Mouse (Mus musculus) embryonic facial prominence, embryonic 15.5 days (tissue): ENCODE results near the gene Gse1. TPM values are rescaled to one million over a fixed set of nuclear protein-coding genes. Genes with fewer than 3 reads are reported as not detected.

Experiments used
- ATAC-seq: fragments of 200-750 bp; cut with Nextera tagmentation; 2 replicates; pipeline ENCODE4 v1.8.0; 2017; ENCODE audit warnings: low read depth, moderate TSS enrichment; ENCODE audit not compliant: insufficient number of reproducible peaks, low FRiP score, low TSS enrichment
- H3K27ac ChIP-seq: fragments of 300-500 bp; sonication (generic); replicated peaks from 2 replicates; pipeline ENCODE4 v1.5.1; 2015; ENCODE audit warnings: mild to moderate bottlenecking, inconsistent platforms
- H3K27me3 ChIP-seq: fragments of 300-500 bp; sonication (generic); 2 replicates; pipeline ENCODE4 v1.6.1; 2015; ENCODE audit warnings: inconsistent platforms
- H3K36me3 ChIP-seq: fragments of 300-500 bp; sonication (generic); 2 replicates; pipeline ENCODE4 v1.6.1; 2015; ENCODE audit warnings: mild to moderate bottlenecking, inconsistent platforms
- H3K4me1 ChIP-seq: fragments of 300-500 bp; sonication (generic); 2 replicates; pipeline ENCODE4 v1.6.1; 2015; ENCODE audit warnings: inconsistent platforms
- H3K4me2 ChIP-seq: fragments of 300-500 bp; sonication (generic); replicated peaks from 2 replicates; pipeline ENCODE4 v1.6.1; 2015; ENCODE audit warnings: mild to moderate bottlenecking, inconsistent platforms
- H3K4me3 ChIP-seq: fragments of 300-500 bp; sonication (generic); replicated peaks from 2 replicates; pipeline ENCODE4 v1.5.1; 2015; ENCODE audit warnings: mild to moderate bottlenecking, inconsistent platforms
- H3K9ac ChIP-seq: fragments of 300-500 bp; sonication (generic); 2 replicates; pipeline ENCODE4 v1.6.1; 2015; ENCODE audit warnings: inconsistent platforms
- H3K9me3 ChIP-seq: fragments of 300-500 bp; sonication (generic); replicated peaks from 2 replicates; pipeline ENCODE4 v1.6.1; 2016; ENCODE audit warnings: inconsistent platforms
- WGBS: fragments of 180-500 bp; shearing (Covaris S2); methylation state at CpG from one replicate; pipeline ENCODE4 v1.1.7; 2015; 5-methylcytosine and 5-hydroxymethylcytosine counted together
- polyA plus RNA-seq: library from polyadenylated mRNA; unstranded; fragments of >200 nt; fragmentation: Nextera tagmentation; extraction: Ambion mirVana; gene quantifications from 2 replicates; pipeline ENCODE4 v1.2.1, GENCODE M21; 2015

Gse1 gene
- polyA plus RNA-seq, 1 experiment from 2014 or later = 11.1 TPM

DNA sequence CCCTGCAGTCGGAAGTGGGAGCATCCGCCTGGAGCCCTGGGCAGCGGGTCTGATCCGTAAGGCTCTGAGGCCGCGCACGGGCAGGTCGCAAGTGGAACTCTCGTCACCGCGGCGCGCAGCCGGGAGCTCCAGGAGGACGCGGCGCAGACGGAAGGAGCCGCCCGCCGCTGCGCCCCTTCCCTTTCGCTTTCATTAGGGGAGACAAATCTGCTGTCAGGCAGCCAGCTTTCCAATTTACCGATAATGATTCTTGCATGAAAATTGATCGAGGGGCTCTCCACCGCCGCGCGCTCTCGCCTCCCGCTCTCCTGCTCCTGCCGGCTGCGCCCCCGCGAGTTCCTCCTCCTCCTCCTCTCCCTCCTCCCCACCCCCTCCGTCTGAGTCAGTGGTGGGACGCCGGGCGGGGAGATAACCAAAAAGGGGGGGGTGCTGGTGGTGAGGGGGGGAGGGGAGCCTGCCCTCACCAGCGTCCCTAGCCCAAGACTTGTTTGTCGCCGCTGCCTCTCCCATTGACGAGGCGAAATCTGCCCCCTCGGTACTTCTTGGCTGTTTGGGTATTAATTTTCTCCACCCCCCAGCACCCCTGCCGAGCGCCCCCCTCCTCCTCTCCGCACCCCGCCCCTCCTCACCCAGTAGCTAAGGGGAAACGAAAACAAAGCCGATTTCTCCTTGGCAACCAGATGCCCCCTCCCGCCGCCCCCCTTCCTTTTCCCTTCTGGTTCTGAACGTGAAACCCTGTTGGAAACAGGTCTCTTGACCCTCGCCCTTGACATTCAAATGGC lies 259.7 kb downstream of the Gse1 start:
- peaks cover 90% of the 10 kb centered on the region for H3K4me1 ChIP-seq
- ATAC-seq = peak; percentile 17; the same call in 1 of the 2 replicates
- peaks cover 7% of the 10 kb centered on the region; the same call in 1 of the 2 replicates for H3K27me3 ChIP-seq
- no peaks in the 10 kb centered on the region for H3K9me3 ChIP-seq
- H3K4me2 ChIP-seq = peak overlapping the region; percentile 98
- H3K9ac ChIP-seq = peak overlapping the region; percentile 51
- WGBS = under 1% methylated on average over 47 of the region's 55 CpGs
- no peaks in the 10 kb centered on the region for H3K36me3 ChIP-seq
- H3K4me3 ChIP-seq = peak overlapping the region; percentile 70
- H3K27ac ChIP-seq = peak overlapping the region; percentile 90

DNA sequence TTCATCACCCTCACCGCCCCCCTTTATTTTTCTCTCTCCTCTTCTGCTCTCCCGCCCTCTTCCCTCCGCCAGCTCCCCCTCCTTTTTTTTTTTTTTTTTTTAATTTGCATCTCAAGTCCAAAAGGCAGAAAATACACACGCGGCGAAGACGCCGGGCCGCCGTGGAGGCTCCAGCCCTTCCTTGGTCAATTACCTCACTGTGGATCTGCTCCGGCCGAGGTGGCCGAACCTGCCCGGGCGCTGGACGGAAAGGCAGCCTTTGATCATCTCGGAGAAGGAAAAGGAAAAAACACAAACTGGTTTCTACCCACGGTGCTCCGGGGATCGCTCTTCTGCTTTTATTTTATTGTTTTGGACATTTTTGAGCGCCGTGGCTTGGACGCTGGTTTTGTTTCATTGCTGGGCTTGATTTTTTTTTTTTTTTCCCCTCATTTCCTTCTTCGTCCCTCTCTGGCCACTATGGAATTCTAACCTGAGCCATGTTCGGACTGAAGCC lies 260.4 kb downstream of the Gse1 start:
- Histone ChIP-seq H3K4me2 (peak overlapping the region; percentile 98), H3K9me3 (no peaks in the 10 kb centered on the region), H3K27me3 (peaks cover 7% of the 10 kb centered on the region; the same call in 1 of the 2 replicates), H3K27ac (peak overlapping the region; percentile 90), H3K36me3 (no peaks in the 10 kb centered on the region), H3K9ac (peak overlapping the region; percentile 62), H3K4me1 (peaks cover 96% of the 10 kb centered on the region), H3K4me3 (peak overlapping the region; percentile 70)
- no peak for ATAC-seq
- WGBS = 0% methylated on average over 25 of the region's 25 CpGs

DNA sequence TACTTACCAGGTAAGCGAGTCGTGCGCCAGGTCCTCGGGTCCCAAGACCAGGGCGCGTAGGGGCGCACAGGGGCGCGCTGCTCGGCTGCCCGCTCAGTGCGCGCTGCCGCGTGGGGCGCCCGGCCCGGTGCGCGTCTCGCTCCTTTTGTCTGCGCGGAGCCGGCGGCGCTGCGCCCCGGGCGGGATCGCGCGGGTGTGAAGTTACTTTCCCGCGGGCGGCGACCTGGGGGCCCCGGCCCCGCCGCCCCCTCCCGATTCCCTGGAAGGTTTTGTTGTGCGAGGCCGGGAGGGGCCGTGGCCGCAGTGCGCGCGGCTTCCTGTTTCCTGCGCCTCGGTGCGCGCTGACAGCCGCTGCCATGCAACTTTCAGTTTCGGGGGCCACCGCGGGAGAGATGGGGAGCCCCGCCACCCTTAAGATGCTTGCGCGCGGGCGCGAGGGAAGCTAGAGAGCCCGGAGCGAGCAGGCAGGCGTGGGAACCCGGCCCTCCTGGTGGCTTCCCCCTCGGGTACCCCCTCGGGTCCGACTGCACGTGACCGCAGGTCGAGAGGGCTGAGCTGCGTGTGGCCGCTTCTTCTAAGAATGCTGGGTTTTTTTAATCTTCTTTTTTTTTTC lies 261.0 kb downstream of the Gse1 start:
- Histone ChIP-seq H3K9ac (peak overlapping the region; percentile 62), H3K4me3 (peak overlapping the region; percentile 70), H3K27ac (peak overlapping the region; percentile 90), H3K9me3 (no peaks in the 10 kb centered on the region), H3K4me1 (peaks cover 96% of the 10 kb centered on the region), H3K27me3 (peaks cover 7% of the 10 kb centered on the region; the same call in 1 of the 2 replicates), H3K36me3 (no peaks in the 10 kb centered on the region), H3K4me2 (peak overlapping the region; percentile 98)
- WGBS = under 1% methylated on average over 73 of the region's 73 CpGs
- no peak for ATAC-seq

DNA sequence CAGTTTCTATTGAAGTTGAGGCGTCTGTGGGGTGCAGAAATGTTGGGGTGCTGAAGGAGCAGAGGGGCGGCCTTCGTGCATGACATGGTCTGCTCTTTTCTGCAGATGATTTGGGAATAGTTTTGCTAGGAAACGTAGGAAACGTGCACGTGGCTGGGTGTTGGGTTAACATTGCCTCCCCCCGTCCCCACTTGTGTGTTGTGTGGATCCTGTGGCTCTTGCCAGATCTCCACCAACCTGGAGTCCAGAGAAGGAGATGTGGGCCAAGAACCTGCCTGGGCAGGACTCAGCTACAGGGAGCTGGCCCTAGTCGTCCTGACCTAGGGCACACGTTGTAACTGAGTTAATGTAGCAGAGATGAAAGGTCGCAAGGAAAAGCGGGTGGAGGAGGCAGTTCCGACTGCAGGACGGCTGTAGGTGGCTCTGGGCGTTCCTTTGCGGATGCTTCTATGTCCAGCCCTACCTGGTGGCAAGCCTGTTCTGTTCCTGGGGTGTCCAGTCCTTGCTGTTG lies 261.6 kb downstream of the Gse1 start:
- peaks cover 96% of the 10 kb centered on the region for H3K4me1 ChIP-seq
- H3K27me3 ChIP-seq = peaks cover 7% of the 10 kb centered on the region; the same call in 1 of the 2 replicates
- no peaks in the 10 kb centered on the region for H3K9me3 ChIP-seq
- peak overlapping the region; percentile 70 for H3K4me3 ChIP-seq
- WGBS = 20% methylated on average over 15 of the region's 15 CpGs
- H3K27ac ChIP-seq = peak overlapping the region; percentile 90; the same call in 1 of the 2 replicates
- H3K4me2 ChIP-seq = peak overlapping the region; percentile 98
- H3K36me3 ChIP-seq = no peaks in the 10 kb centered on the region
- peak overlapping the region; percentile 62 for H3K9ac ChIP-seq
- no peak for ATAC-seq

DNA sequence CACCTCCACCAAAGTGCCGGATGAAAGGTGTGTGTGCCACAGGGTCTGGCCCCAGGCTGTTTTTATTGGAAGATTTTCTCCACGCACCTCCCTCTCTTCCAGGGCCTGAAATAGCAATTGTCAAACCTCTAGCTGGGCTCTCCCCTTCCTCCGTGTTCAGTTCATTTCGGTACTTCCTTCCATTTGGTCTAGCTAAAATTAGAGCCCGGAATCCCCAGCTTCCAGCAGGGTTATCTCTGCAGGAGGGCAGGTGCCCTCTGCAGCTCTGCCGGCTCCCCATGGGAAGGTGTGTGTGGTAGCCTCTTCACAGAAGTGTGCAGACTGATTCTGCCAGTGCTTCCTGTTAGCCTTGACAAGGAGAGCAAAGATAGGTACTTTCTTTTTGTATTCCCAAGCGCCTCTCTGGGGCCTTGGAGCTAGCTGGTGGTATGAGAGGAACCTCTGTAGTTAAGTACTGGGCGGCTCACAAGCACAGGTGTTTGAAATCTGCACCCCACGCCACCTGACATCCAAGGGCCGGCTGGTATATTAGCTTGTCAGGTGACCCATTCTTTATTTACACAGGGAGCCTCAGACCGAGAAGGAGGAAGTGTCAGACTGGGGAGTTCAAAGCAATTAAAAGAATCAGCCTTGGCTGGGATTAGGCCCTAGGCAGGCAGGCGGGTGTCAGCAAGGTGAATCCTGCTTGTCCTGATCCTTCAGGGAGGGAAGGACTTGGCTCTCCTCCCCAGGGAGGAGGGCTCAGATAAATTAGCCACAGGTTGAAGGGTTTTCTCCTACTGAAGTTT lies 262.3 kb downstream of the Gse1 start:
- H3K9ac ChIP-seq = no peak overlapping the region
- H3K9me3 ChIP-seq = no peaks in the 10 kb centered on the region
- 40% methylated on average over 12 of the region's 12 CpGs for WGBS
- no peaks in the 10 kb centered on the region for H3K36me3 ChIP-seq
- no peak for ATAC-seq
- peaks cover 96% of the 10 kb centered on the region for H3K4me1 ChIP-seq
- peak overlapping the region; percentile 70 for H3K4me3 ChIP-seq
- H3K27me3 ChIP-seq = peaks cover 7% of the 10 kb centered on the region; the same call in 1 of the 2 replicates
- 0 out of 2 replicates have a peak overlapping the region, but pooled peaks have one; percentile 28 for H3K27ac ChIP-seq
- H3K4me2 ChIP-seq = peak overlapping the region; percentile 98

DNA sequence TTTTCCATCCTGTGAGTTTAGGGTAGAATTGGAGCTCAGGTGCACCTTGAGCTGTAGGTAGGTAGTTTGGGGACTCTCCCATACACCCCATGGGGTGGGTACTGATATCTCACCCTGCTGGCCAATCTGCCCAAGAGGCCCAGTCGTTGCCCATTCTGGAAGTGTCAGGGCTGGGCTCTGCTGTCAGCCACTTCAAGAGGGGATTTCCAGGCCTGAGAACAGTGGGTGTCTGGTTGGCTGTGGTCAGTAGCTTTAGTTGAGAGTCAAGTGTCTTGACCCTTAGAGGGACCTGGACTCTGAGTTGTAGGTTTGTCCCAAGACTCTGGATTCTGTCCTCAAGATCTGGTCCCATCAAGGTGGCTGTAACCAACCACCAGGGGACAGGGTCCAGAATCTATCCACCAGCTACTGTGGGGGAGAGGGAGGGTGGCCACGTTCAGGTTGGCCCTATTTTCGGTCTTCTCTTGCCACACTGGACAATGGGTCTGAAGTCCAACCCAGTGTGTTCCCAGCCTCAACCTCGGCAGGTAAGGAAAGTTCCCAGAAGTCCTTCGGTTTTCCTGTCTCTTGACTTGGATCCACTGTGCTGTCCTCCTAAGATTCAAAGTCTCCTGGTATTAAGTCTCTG lies 263.0 kb downstream of the Gse1 start:
- WGBS = 71% methylated on average over 5 of the region's 5 CpGs
- Histone ChIP-seq H3K36me3 (no peaks in the 10 kb centered on the region), H3K4me2 (peak overlapping the region; percentile 98), H3K9ac (no peak overlapping the region), H3K4me3 (peak overlapping the region; percentile 70), H3K27me3 (peaks cover 5% of the 10 kb centered on the region; the same call in 1 of the 2 replicates), H3K27ac (no peak overlapping the region), H3K9me3 (no peaks in the 10 kb centered on the region), H3K4me1 (peaks cover 91% of the 10 kb centered on the region)
- no peak for ATAC-seq

DNA sequence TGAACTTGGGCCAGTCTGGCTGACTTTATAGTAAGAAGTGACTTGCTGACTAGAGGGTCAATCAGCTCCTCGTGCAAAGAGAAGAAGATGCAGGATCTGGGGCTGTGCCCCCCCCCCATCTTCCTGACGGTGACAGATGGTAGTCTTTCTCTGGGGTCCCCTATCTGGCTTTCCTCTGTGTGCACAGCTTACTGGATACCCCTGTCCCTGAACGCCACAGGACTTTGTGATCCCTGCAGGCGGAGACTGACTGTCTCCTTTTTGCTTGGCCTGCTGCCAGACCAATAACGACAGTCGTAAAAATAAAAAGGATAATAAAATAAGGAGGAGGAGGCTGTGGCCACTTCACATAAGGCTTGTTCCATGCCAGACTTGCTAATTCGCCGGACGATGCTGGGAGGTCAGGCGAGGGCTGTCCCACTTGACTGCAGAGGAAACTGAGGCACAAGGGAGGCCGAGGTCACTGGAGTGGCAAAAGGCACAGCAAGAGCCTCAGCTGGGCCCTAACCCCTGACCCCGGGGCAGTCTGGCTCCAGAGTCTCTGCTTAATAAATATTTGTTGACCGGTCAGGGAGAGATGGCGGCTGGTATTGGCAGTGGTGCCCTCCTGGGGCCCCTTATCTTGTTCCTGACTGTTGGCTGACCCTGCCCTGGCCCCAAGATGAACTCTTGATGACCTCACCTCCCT lies 264.1 kb downstream of the Gse1 start:
- no peak overlapping the region for H3K4me2 ChIP-seq
- ATAC-seq = no peak
- H3K4me3 ChIP-seq = no peak overlapping the region
- no peak overlapping the region for H3K9ac ChIP-seq
- H3K27me3 ChIP-seq = no peaks in the 10 kb centered on the region; the same call in 1 of the 2 replicates
- H3K27ac ChIP-seq = no peak overlapping the region
- WGBS = 45% methylated on average over 14 of the region's 14 CpGs
- H3K36me3 ChIP-seq = no peaks in the 10 kb centered on the region
- H3K9me3 ChIP-seq = no peaks in the 10 kb centered on the region
- peaks cover 90% of the 10 kb centered on the region for H3K4me1 ChIP-seq

DNA sequence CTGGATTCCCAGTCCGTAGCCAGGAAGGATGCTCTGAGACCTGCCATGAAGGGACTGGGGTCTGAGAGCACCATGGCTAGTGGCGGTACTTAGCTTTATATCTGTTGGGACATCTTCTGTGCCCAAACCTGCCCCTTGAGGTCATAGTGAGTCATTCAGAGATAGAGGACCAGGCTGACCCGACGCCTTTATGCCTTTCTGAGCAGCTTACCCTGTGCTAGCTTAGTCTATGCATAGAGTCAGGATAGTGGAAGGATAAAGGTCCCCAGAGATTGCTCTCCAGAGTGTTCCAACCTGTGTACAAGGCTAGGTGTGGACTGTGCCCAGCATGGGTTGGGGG lies 264.6 kb downstream of the Gse1 start:
- ATAC-seq = no peak
- Histone ChIP-seq H3K27me3 (no peaks in the 10 kb centered on the region; the same call in 1 of the 2 replicates), H3K9me3 (no peaks in the 10 kb centered on the region), H3K27ac (no peak overlapping the region), H3K9ac (no peak overlapping the region), H3K4me2 (no peak overlapping the region), H3K4me3 (no peak overlapping the region), H3K36me3 (no peaks in the 10 kb centered on the region), H3K4me1 (peaks cover 91% of the 10 kb centered on the region)
- 85% methylated on average over 4 of the region's 4 CpGs for WGBS

DNA sequence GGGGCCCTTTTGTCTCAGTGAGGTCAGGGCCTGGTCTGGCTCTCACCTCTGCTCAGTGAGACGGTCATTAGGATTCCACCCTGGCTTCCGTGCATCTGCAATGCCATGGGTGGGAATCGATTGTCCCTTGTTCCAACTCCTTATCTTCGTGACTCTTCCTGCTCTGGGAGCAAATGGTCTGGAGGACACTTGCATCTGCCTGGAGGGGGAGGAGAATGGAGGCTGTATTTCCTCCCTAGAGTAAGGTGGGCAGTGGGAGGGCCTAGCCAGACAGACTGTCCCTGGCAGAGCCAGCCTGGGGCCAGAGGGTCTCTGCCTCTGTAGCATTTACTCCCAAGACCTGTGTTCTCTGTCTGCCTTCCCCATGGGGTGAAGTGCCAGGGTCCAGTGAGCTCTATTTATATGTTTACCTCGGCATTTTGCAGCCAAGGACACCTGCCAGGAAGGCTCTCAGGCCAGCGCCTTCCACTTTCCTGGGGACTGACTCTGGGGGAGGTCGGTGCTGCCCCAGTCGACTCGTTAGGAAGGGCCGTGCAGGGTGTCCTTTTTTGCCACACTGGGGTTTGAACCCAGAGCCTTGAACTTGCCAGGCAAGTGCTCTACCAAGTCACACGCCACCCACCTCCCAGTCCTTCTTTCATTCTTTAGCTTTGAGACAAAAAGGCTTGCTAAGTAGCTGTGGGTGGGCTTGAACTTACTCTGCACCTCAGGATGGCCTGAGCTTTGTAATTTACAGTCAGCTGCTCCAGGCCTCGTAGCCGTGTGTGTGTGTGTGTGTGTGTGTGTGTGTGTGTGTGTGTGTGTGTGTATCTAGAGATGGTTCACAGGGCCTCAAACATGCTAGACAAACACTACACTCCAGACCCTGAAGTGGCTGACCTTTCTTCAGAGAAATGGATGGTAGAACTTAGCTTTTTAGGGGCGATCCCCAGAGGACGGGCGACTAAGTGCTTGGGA lies 265.5 kb downstream of the Gse1 start:
- Histone ChIP-seq H3K4me2 (no peak overlapping the region), H3K27ac (no peak overlapping the region), H3K9ac (no peak overlapping the region), H3K27me3 (no peaks in the 10 kb centered on the region; the same call in 1 of the 2 replicates), H3K36me3 (no peaks in the 10 kb centered on the region), H3K4me3 (no peak overlapping the region), H3K9me3 (no peaks in the 10 kb centered on the region), H3K4me1 (peaks cover 91% of the 10 kb centered on the region)
- no peak for ATAC-seq
- WGBS = 78% methylated on average over 16 of the region's 16 CpGs
